Mouse (Mus musculus) heart, embryonic 12.5 days (tissue): ENCODE data around the gene Msh6. TPM values are rescaled to one million over a fixed set of nuclear protein-coding genes. Genes with fewer than 3 reads are reported as not detected.
"Not testable (repeated sequence)": the region's sequence is repeated elsewhere in the genome, so short reads cannot be mapped to it uniquely, and the experiment has no call there.

Experiments
- ATAC-seq: fragments of 200-750 bp; cut with Nextera tagmentation; 2 replicates; pipeline ENCODE4 v1.8.0; 2017; ENCODE audit warnings: moderate TSS enrichment, moderate library complexity; ENCODE audit not compliant: insufficient number of reproducible peaks, low FRiP score
- H3K27ac ChIP-seq: fragments of 300-500 bp; sonication (generic); 2 replicates; pipeline ENCODE4 v1.5.1; 2016; ENCODE audit warnings: mild to moderate bottlenecking, moderate library complexity; ENCODE audit not compliant: poor library complexity, severe bottlenecking
- H3K27me3 ChIP-seq: fragments of 300-500 bp; sonication (generic); replicated peaks from 2 replicates; pipeline ENCODE4 v1.6.1; 2016; ENCODE audit warnings: mild to moderate bottlenecking, moderate library complexity
- H3K36me3 ChIP-seq: fragments of 300-500 bp; sonication (generic); 2 replicates; pipeline ENCODE4 v1.6.1; 2016; ENCODE audit warnings: mild to moderate bottlenecking, moderate library complexity
- H3K4me1 ChIP-seq: fragments of 300-500 bp; sonication (generic); replicated peaks from 2 replicates; pipeline ENCODE4 v1.6.1; 2016; ENCODE audit warnings: mild to moderate bottlenecking
- H3K4me2 ChIP-seq: fragments of 300-500 bp; sonication (generic); 2 replicates; pipeline ENCODE4 v1.6.1; 2016; ENCODE audit warnings: mild to moderate bottlenecking, moderate library complexity
- H3K4me3 ChIP-seq: fragments of 300-500 bp; sonication (generic); 2 replicates; pipeline ENCODE4 v1.5.1; 2016; ENCODE audit warnings: mild to moderate bottlenecking
- H3K9ac ChIP-seq: fragments of 300-500 bp; sonication (generic); 2 replicates; pipeline ENCODE4 v1.6.1; 2016; ENCODE audit warnings: mild to moderate bottlenecking, moderate library complexity
- H3K9me3 ChIP-seq: fragments of 300-500 bp; sonication (generic); replicated peaks from 2 replicates; pipeline ENCODE4 v1.6.1; 2016; ENCODE audit warnings: mild to moderate bottlenecking, moderate library complexity
- WGBS: fragments of 180-500 bp; shearing (Covaris S2); methylation state at CpG from one replicate; pipeline ENCODE4 v1.1.7; 2016; 5-methylcytosine and 5-hydroxymethylcytosine counted together
- polyA plus RNA-seq: library from polyadenylated mRNA; unstranded; fragments of >200 nt; fragmentation: Nextera tagmentation; extraction: Ambion mirVana; gene quantifications from 2 replicates; pipeline ENCODE4 v1.2.1, GENCODE M21; 2016

The Msh6 gene
- polyA plus RNA-seq, 1 experiment from 2014 or later: 43.3 TPM

GRCm38 (mm10) chr17:87982112-87982511, 7.2 kb downstream of the Msh6 start:
- Histone ChIP-seq H3K9me3 (no peaks in the 10 kb centered on the region), H3K4me3 (no peak overlapping the region), H3K4me1 (peaks cover 9% of the 10 kb centered on the region), H3K4me2 (no peak overlapping the region), H3K36me3 (peaks cover 71% of the 10 kb centered on the region), H3K27me3 (no peaks in the 10 kb centered on the region), H3K9ac (no peak overlapping the region), H3K27ac (no peak overlapping the region)
- no peak for ATAC-seq
- whole genome bisulfite sequencing: 88% methylated on average over 3 of the region's 3 CpGs

- H3K4me2 ChIP-seq: no peak overlapping the region
- peaks cover 73% of the 10 kb centered on the region for H3K36me3 ChIP-seq
- H3K4me1 ChIP-seq: peaks cover 9% of the 10 kb centered on the region
- H3K9me3 ChIP-seq: no peaks in the 10 kb centered on the region
- no peak overlapping the region for H3K9ac ChIP-seq
- H3K27me3 ChIP-seq: no peaks in the 10 kb centered on the region
- H3K4me3 ChIP-seq: no peak overlapping the region
- H3K27ac ChIP-seq: no peak overlapping the region
- ATAC-seq: no peak
- WGBS: 69% methylated on average over 4 of the region's 4 CpGs
These were observed 8.5 kb downstream of the Msh6 start for GRCm38 (mm10) chr17:87983313-87983712.

GRCm38 (mm10) chr17:87984440-87985214, 9.8 kb downstream of the Msh6 start:
- WGBS: 88% methylated on average over 20 of the region's 20 CpGs
- Histone ChIP-seq H3K27me3 (no peaks in the 10 kb centered on the region), H3K9me3 (no peaks in the 10 kb centered on the region), H3K4me2 (no peak overlapping the region), H3K9ac (no peak overlapping the region), H3K36me3 (peaks cover 77% of the 10 kb centered on the region), H3K27ac (no peak overlapping the region), H3K4me3 (no peak overlapping the region), H3K4me1 (peaks cover 9% of the 10 kb centered on the region)
- ATAC-seq: no peak

- Histone ChIP-seq H3K9ac (no peak overlapping the region), H3K4me1 (peaks cover 9% of the 10 kb centered on the region), H3K27ac (no peak overlapping the region), H3K9me3 (no peaks in the 10 kb centered on the region), H3K27me3 (no peaks in the 10 kb centered on the region), H3K4me3 (no peak overlapping the region), H3K4me2 (no peak overlapping the region), H3K36me3 (peaks cover 81% of the 10 kb centered on the region)
- ATAC-seq: no peak
- 84% methylated on average over 8 of the region's 8 CpGs for WGBS
These were observed 11.1 kb downstream of the Msh6 start for GRCm38 (mm10) chr17:87985916-87986315.

DNA sequence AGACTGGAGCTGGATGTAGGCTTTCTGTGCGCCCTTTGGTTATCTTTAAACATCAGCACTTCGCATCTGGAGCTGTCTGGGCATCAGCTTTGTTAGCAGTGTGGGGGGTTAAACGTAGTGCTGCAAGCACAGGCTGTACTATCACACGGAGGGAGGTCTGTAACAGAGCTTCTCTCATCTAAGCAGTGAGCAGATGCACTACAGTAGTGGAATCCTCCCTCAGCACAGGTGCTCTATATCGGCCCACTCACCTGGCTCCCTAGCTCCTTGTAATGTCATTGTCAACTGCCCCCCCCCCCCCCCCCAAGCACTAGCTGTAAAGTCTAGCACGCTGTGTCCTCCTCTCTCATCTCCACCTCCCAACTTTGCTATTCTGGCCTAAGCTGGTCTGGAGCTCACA, 12.6 kb downstream of the Msh6 start:
- ATAC-seq: no peak
- no peaks in the 10 kb centered on the region for H3K27me3 ChIP-seq
- H3K4me1 ChIP-seq: peaks cover 9% of the 10 kb centered on the region
- H3K9me3 ChIP-seq: no peaks in the 10 kb centered on the region
- H3K4me3 ChIP-seq: no peak overlapping the region
- WGBS: 72% methylated on average over 6 of the region's 6 CpGs
- no peak overlapping the region for H3K9ac ChIP-seq
- H3K27ac ChIP-seq: no peak overlapping the region
- no peak overlapping the region for H3K4me2 ChIP-seq
- H3K36me3 ChIP-seq: peaks cover 85% of the 10 kb centered on the region

- peaks cover 73% of the 10 kb centered on the region for H3K36me3 ChIP-seq
- WGBS: 93% methylated on average over 3 of the region's 3 CpGs
- no peaks in the 10 kb centered on the region for H3K4me1 ChIP-seq
- H3K4me2 ChIP-seq: no peak overlapping the region
- H3K27ac ChIP-seq: no peak overlapping the region
- H3K4me3 ChIP-seq: no peak overlapping the region
- H3K27me3 ChIP-seq: no peaks in the 10 kb centered on the region
- no peak for ATAC-seq
- no peaks in the 10 kb centered on the region for H3K9me3 ChIP-seq
- no peak overlapping the region for H3K9ac ChIP-seq
These were observed 17.3 kb downstream of the Msh6 start for GRCm38 (mm10) chr17:87992154-87992553.

DNA sequence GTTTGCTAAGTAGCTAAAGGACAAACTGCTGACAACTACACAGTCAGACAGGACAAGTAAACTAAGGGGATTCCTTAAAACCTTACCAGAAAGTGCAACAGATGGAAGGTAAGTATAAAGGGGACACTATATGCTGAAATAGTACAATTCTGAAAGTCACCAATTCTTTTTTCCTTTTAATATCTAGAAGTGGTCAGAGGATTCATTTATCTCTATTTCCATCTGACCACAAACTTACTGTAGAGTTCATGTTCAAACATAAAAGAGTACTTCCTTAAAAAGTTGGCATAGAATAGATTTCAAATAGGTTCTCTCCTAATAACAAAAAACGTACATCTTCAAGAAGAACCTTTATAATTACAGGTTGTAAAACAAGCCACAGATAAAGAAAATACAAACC, 18.5 kb downstream of the Msh6 start:
- Histone ChIP-seq H3K4me2 (no peak overlapping the region), H3K9me3 (no peaks in the 10 kb centered on the region), H3K27ac (no peak overlapping the region), H3K4me1 (no peaks in the 10 kb centered on the region), H3K27me3 (no peaks in the 10 kb centered on the region), H3K9ac (no peak overlapping the region), H3K36me3 (peaks cover 70% of the 10 kb centered on the region), H3K4me3 (no peak overlapping the region)
- 90% methylated on average over 1 of the region's 1 CpGs for WGBS
- no peak for ATAC-seq

DNA sequence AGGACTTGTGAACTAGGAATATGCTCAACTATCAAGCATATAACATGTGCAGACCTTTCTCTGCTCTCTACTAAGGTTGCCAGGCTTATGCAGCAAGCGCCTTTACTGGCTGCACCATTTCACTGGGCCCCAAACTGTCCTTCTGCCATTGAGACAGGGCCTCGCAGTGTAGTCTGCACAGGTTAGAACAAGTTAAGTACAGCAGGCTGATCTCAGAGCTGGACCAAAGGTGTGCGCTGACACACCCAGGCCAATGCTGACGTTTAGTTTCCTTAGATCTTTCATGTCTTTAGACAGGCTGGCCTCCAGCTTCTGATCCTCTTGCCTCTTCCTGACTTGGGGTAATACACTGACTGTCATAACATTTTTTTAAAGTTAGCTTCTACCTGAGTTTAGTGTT, 22.9 kb downstream of the Msh6 start:
- Histone ChIP-seq H3K9me3 (no peaks in the 10 kb centered on the region), H3K4me3 (no peak overlapping the region), H3K9ac (no peak overlapping the region), H3K27me3 (no peaks in the 10 kb centered on the region), H3K36me3 (peaks cover 69% of the 10 kb centered on the region), H3K27ac (no peak overlapping the region), H3K4me2 (no peak overlapping the region), H3K4me1 (no peaks in the 10 kb centered on the region)
- WGBS: 85% methylated on average over 4 of the region's 4 CpGs
- ATAC-seq: no peak

DNA sequence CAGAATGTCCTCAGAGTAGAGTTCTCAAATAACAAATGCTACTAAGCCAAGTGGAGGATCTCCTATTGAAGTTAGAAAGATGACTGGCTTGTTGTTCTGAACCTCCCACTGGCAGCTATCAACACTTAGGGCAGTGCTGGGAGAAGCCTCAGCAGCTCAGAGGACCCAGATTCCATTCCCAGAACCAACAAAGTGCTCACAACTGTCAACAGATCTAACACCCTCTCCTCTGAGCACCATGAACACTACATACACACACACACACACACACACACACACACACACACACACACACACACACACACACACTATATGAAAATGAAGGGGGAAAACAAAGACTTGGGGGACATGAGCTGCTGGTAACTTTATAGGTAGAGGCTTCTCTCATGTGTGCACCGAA, 30.0 kb downstream of the Msh6 start:
- ATAC-seq: no peak
- no peaks in the 10 kb centered on the region for H3K27me3 ChIP-seq
- no peaks in the 10 kb centered on the region for H3K9me3 ChIP-seq
- H3K4me1 ChIP-seq: peaks cover 8% of the 10 kb centered on the region; the same call in 1 of the 2 replicates
- WGBS: 82% methylated on average over 1 of the region's 1 CpGs
- H3K4me2 ChIP-seq: no peak overlapping the region
- H3K27ac ChIP-seq: 0 out of 2 replicates have a peak overlapping the region, but pooled peaks have one; percentile 37
- no peak overlapping the region for H3K9ac ChIP-seq
- H3K4me3 ChIP-seq: no peak overlapping the region
- H3K36me3 ChIP-seq: peaks cover 68% of the 10 kb centered on the region

- ATAC-seq: no peak
- H3K9me3 ChIP-seq: no peaks in the 10 kb centered on the region
- no peak overlapping the region for H3K4me3 ChIP-seq
- peaks cover 8% of the 10 kb centered on the region; the same call in 1 of the 2 replicates for H3K4me1 ChIP-seq
- no peak overlapping the region; the same call in 1 of the 2 replicates for H3K27ac ChIP-seq
- H3K27me3 ChIP-seq: no peaks in the 10 kb centered on the region
- no peak overlapping the region for H3K9ac ChIP-seq
- H3K4me2 ChIP-seq: no peak overlapping the region
- H3K36me3 ChIP-seq: peaks cover 67% of the 10 kb centered on the region
- 82% methylated on average over 8 of the region's 8 CpGs for WGBS
These were observed 32.1 kb downstream of the Msh6 start for GRCm38 (mm10) chr17:88006956-88007355.

DNA sequence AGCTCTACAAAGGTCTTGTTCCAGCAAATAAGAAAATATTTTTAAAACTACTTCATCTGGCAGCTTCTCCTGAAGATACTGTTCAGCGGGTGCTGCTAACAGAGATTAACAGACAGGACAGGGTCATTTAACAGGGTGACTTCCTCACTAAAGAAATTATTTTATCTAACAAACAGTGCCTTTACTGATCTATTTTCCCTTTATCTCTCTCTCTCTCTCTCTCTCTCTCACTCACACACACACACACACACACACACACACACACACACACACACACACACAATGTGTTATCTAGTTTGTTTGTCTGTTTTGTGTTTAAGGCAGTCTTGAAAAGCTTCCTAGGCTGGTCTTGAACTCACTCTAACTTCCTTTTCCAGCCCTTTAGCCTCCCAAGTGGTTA, 39.6 kb downstream of the Msh6 start:
- Histone ChIP-seq H3K4me3 (no peak overlapping the region), H3K9me3 (no peaks in the 10 kb centered on the region), H3K27ac (no peak overlapping the region), H3K36me3 (peaks cover 49% of the 10 kb centered on the region), H3K4me1 (peaks cover 4% of the 10 kb centered on the region), H3K4me2 (no peak overlapping the region), H3K9ac (no peak overlapping the region), H3K27me3 (no peaks in the 10 kb centered on the region)
- WGBS: 90% methylated on average over 1 of the region's 1 CpGs
- no peak for ATAC-seq

- not testable (repeated sequence) for H3K9me3 ChIP-seq, H3K9ac ChIP-seq, H3K4me2 ChIP-seq, H3K27ac ChIP-seq, ATAC-seq, H3K4me3 ChIP-seq, H3K4me1 ChIP-seq, H3K27me3 ChIP-seq
- WGBS: 90% methylated on average over 8 of the region's 8 CpGs
- H3K36me3 ChIP-seq: peaks cover 37% of the 10 kb centered on the region
These were observed 41.2 kb downstream of the Msh6 start for GRCm38 (mm10) chr17:88016027-88016426.
